Mouse (Mus musculus): ENCODE measurements around the gene Tsnaxip1. TPM values are rescaled to one million over a fixed set of nuclear protein-coding genes. Genes with fewer than 3 reads are reported as not detected.
A peak's percentile ranks its signal among the peaks of the same experiment; 100 is the strongest.
"Not testable (repeated sequence)": the region's sequence is repeated elsewhere in the genome, so short reads cannot be mapped to it uniquely, and the experiment has no call there.

Gene Tsnaxip1
- polyA plus RNA-seq, 1 experiment from 2014 or later, result 0.24 TPM

- no peak for ATAC-seq (ENCODE audit: insufficient number of reproducible peaks, insufficient read depth, low FRiP score, low TSS enrichment, low read depth)
- no peak overlapping the region for H3K4me3 ChIP-seq
- no peak overlapping the region for H3K9ac ChIP-seq
- peaks cover 7% of the 10 kb centered on the region for H3K4me1 ChIP-seq
- H3K4me2 ChIP-seq, result no peak overlapping the region
- H3K27me3 ChIP-seq, result no peaks in the 10 kb centered on the region
- H3K36me3 ChIP-seq, result peaks cover 72% of the 10 kb centered on the region
- WGBS, result 97% methylated on average over 1 of the region's 1 CpGs
- H3K9me3 ChIP-seq, result no peaks in the 10 kb centered on the region
- no peak overlapping the region for H3K27ac ChIP-seq
Measured at GRCm38 (mm10) chr8:105820925-105821324, 6.6 kb upstream of the Tsnaxip1 start.

- H3K4me3 ChIP-seq, result peak overlapping the region; percentile 87
- peaks cover 46% of the 10 kb centered on the region for H3K36me3 ChIP-seq
- H3K27ac ChIP-seq, result no peak overlapping the region
- peak overlapping the region; percentile 92 for H3K9ac ChIP-seq
- H3K27me3 ChIP-seq, result no peaks in the 10 kb centered on the region
- 80% methylated on average over 4 of the region's 4 CpGs for WGBS
- H3K9me3 ChIP-seq, result no peaks in the 10 kb centered on the region
- H3K4me2 ChIP-seq, result peak overlapping the region; percentile 88
- H3K4me1 ChIP-seq, result peaks cover 19% of the 10 kb centered on the region
- ATAC-seq (ENCODE audit: insufficient number of reproducible peaks, insufficient read depth, low FRiP score, low TSS enrichment, low read depth), result no peak
Measured at GRCm38 (mm10) chr8:105825506-105825905, 2.0 kb upstream of the Tsnaxip1 start.

GRCm38 (mm10) chr8:105826379-105826778 lies 1.2 kb upstream of the Tsnaxip1 start:
- 9% methylated on average over 4 of the region's 4 CpGs for WGBS
- no peaks in the 10 kb centered on the region for H3K9me3 ChIP-seq
- peaks cover 19% of the 10 kb centered on the region for H3K4me1 ChIP-seq
- H3K27me3 ChIP-seq, result no peaks in the 10 kb centered on the region
- H3K36me3 ChIP-seq, result peaks cover 37% of the 10 kb centered on the region
- H3K4me3 ChIP-seq, result peak overlapping the region; percentile 87
- peak overlapping the region; percentile 88 for H3K4me2 ChIP-seq
- no peak for ATAC-seq (ENCODE audit: insufficient number of reproducible peaks, insufficient read depth, low FRiP score, low TSS enrichment, low read depth)
- peak overlapping the region; percentile 92 for H3K9ac ChIP-seq
- H3K27ac ChIP-seq, result peak overlapping the region; percentile 71; the same call in 1 of the 2 replicates

GRCm38 (mm10) chr8:105833740-105834139 lies 6.2 kb downstream of the Tsnaxip1 start:
- H3K9ac ChIP-seq; H3K36me3 ChIP-seq; H3K27me3 ChIP-seq; H3K27ac ChIP-seq; H3K4me1 ChIP-seq; H3K4me3 ChIP-seq; ATAC-seq (ENCODE audit: insufficient number of reproducible peaks, insufficient read depth, low FRiP score, low TSS enrichment, low read depth); H3K9me3 ChIP-seq; H3K4me2 ChIP-seq: not testable (repeated sequence)
- 91% methylated on average over 2 of the region's 2 CpGs for WGBS

GRCm38 (mm10) chr8:105835318-105835717 lies 7.8 kb downstream of the Tsnaxip1 start:
- 23% methylated on average over 11 of the region's 11 CpGs for WGBS
- H3K27ac ChIP-seq, result no peak overlapping the region
- no peaks in the 10 kb centered on the region for H3K9me3 ChIP-seq
- no peak for ATAC-seq (ENCODE audit: insufficient number of reproducible peaks, insufficient read depth, low FRiP score, low TSS enrichment, low read depth)
- H3K4me3 ChIP-seq, result no peak overlapping the region
- H3K36me3 ChIP-seq, result no peaks in the 10 kb centered on the region
- H3K4me1 ChIP-seq, result no peaks in the 10 kb centered on the region
- no peak overlapping the region for H3K9ac ChIP-seq
- H3K27me3 ChIP-seq, result no peaks in the 10 kb centered on the region
- no peak overlapping the region for H3K4me2 ChIP-seq

- no peaks in the 10 kb centered on the region for H3K27me3 ChIP-seq
- 79% methylated on average over 6 of the region's 6 CpGs for WGBS
- no peak overlapping the region for H3K4me2 ChIP-seq
- peaks cover 11% of the 10 kb centered on the region for H3K36me3 ChIP-seq
- ATAC-seq (ENCODE audit: insufficient number of reproducible peaks, insufficient read depth, low FRiP score, low TSS enrichment, low read depth), result no peak
- no peak overlapping the region for H3K4me3 ChIP-seq
- H3K9me3 ChIP-seq, result peaks cover 4% of the 10 kb centered on the region; the same call in 1 of the 2 replicates
- no peak overlapping the region for H3K9ac ChIP-seq
- H3K27ac ChIP-seq, result no peak overlapping the region
- H3K4me1 ChIP-seq, result no peaks in the 10 kb centered on the region
Measured at GRCm38 (mm10) chr8:105836991-105837390, 9.5 kb downstream of the Tsnaxip1 start.

GRCm38 (mm10) chr8:105839209-105839608 lies 11.7 kb downstream of the Tsnaxip1 start:
- Histone ChIP-seq H3K4me2 (no peak overlapping the region), H3K9me3 (peaks cover 4% of the 10 kb centered on the region; the same call in 1 of the 2 replicates), H3K36me3 (peaks cover 30% of the 10 kb centered on the region), H3K9ac (no peak overlapping the region), H3K27me3 (no peaks in the 10 kb centered on the region), H3K4me3 (no peak overlapping the region), H3K27ac (no peak overlapping the region), H3K4me1 (no peaks in the 10 kb centered on the region)
- no peak for ATAC-seq (ENCODE audit: insufficient number of reproducible peaks, insufficient read depth, low FRiP score, low TSS enrichment, low read depth)
- 90% methylated on average over 5 of the region's 5 CpGs for WGBS

- Histone ChIP-seq H3K4me2 (no peak overlapping the region), H3K9ac (no peak overlapping the region), H3K4me1 (peaks cover 8% of the 10 kb centered on the region), H3K4me3 (no peak overlapping the region), H3K36me3 (peaks cover 78% of the 10 kb centered on the region), H3K27me3 (no peaks in the 10 kb centered on the region), H3K9me3 (no peaks in the 10 kb centered on the region), H3K27ac (no peak overlapping the region)
- 89% methylated on average over 11 of the region's 11 CpGs for WGBS
- no peak for ATAC-seq (ENCODE audit: insufficient number of reproducible peaks, insufficient read depth, low FRiP score, low TSS enrichment, low read depth)
Measured at GRCm38 (mm10) chr8:105846678-105847077, 19.1 kb downstream of the Tsnaxip1 start.

GRCm38 (mm10) chr8:105850014-105850413 lies 22.5 kb downstream of the Tsnaxip1 start:
- peaks cover 49% of the 10 kb centered on the region for H3K36me3 ChIP-seq
- no peak overlapping the region for H3K4me3 ChIP-seq
- no peak overlapping the region for H3K27ac ChIP-seq
- peak overlapping the region; percentile 72; the same call in 1 of the 2 replicates for H3K4me2 ChIP-seq
- H3K27me3 ChIP-seq, result no peaks in the 10 kb centered on the region
- ATAC-seq (ENCODE audit: insufficient number of reproducible peaks, insufficient read depth, low FRiP score, low TSS enrichment, low read depth), result no peak
- no peak overlapping the region for H3K9ac ChIP-seq
- no peaks in the 10 kb centered on the region for H3K9me3 ChIP-seq
- peaks cover 11% of the 10 kb centered on the region for H3K4me1 ChIP-seq
- WGBS, result 89% methylated on average over 3 of the region's 4 CpGs

- Histone ChIP-seq H3K27me3 (no peaks in the 10 kb centered on the region), H3K4me3 (peak overlapping the region; percentile 12; the same call in 1 of the 2 replicates), H3K27ac (no peak overlapping the region), H3K36me3 (peaks cover 43% of the 10 kb centered on the region), H3K4me1 (peaks cover 11% of the 10 kb centered on the region), H3K4me2 (peak overlapping the region; percentile 72), H3K9ac (peak overlapping the region; percentile 44; the same call in 1 of the 2 replicates), H3K9me3 (no peaks in the 10 kb centered on the region)
- 72% methylated on average over 7 of the region's 7 CpGs for WGBS
- no peak for ATAC-seq (ENCODE audit: insufficient number of reproducible peaks, insufficient read depth, low FRiP score, low TSS enrichment, low read depth)
Measured at GRCm38 (mm10) chr8:105850611-105851010, 23.1 kb downstream of the Tsnaxip1 start.

GRCm38 (mm10) chr8:105851651-105852143 lies 24.2 kb downstream of the Tsnaxip1 start:
- WGBS, result under 1% methylated on average over 34 of the region's 34 CpGs
- Histone ChIP-seq H3K4me2 (peak overlapping the region; percentile 72), H3K27me3 (no peaks in the 10 kb centered on the region), H3K27ac (peak overlapping the region; percentile 89), H3K4me3 (peak overlapping the region; percentile 70), H3K9ac (peak overlapping the region; percentile 85), H3K9me3 (no peaks in the 10 kb centered on the region), H3K4me1 (peaks cover 20% of the 10 kb centered on the region), H3K36me3 (peaks cover 32% of the 10 kb centered on the region)
- ATAC-seq (ENCODE audit: insufficient number of reproducible peaks, insufficient read depth, low FRiP score, low TSS enrichment, low read depth), result peak; percentile 77

GRCm38 (mm10) chr8:105852146-105852729 lies 24.7 kb downstream of the Tsnaxip1 start:
- Histone ChIP-seq H3K27me3 (no peaks in the 10 kb centered on the region), H3K9me3 (no peaks in the 10 kb centered on the region), H3K27ac (peak overlapping the region; percentile 89), H3K9ac (no peak overlapping the region), H3K36me3 (peaks cover 26% of the 10 kb centered on the region), H3K4me1 (peaks cover 25% of the 10 kb centered on the region), H3K4me3 (peak overlapping the region; percentile 70), H3K4me2 (peak overlapping the region; percentile 72; the same call in 1 of the 2 replicates)
- ATAC-seq (ENCODE audit: insufficient number of reproducible peaks, insufficient read depth, low FRiP score, low TSS enrichment, low read depth), result no peak
- 78% methylated on average over 12 of the region's 12 CpGs for WGBS
